Mouse (Mus musculus): Measurements from ENCODE around the gene Cnnm1.

Cnnm1 gene

GRCm38 (mm10) chr19:43511621-43512620 lies 71.7 kb downstream of the Cnnm1 start:
- DNase-seq: peak in 1 of 2 experiments; percentile 27

- DNase-seq: no peak
Observed at GRCm38 (mm10) chr19:43513874-43514273, 73.6 kb downstream of the Cnnm1 start.

GRCm38 (mm10) chr19:43515668-43516396 lies 75.6 kb downstream of the Cnnm1 start:
- no peak for DNase-seq

GRCm38 (mm10) chr19:43516397-43517035 lies 76.3 kb downstream of the Cnnm1 start:
- no peak for DNase-seq

GRCm38 (mm10) chr19:43517320-43517719 lies 77.1 kb downstream of the Cnnm1 start:
- DNase-seq: no peak

- DNase-seq: no peak
Observed at GRCm38 (mm10) chr19:43517808-43518207, 77.6 kb downstream of the Cnnm1 start.

GRCm38 (mm10) chr19:43518261-43518660 lies 78.0 kb downstream of the Cnnm1 start:
- DNase-seq: no peak

GRCm38 (mm10) chr19:43519226-43519625 lies 79.0 kb downstream of the Cnnm1 start:
- DNase-seq: no peak

- no peak for DNase-seq
Observed at GRCm38 (mm10) chr19:43520402-43520801, 80.2 kb downstream of the Cnnm1 start.

- no peak for DNase-seq
Observed at GRCm38 (mm10) chr19:43521362-43521761, 81.1 kb downstream of the Cnnm1 start.

- no peak for DNase-seq
Observed at GRCm38 (mm10) chr19:43521996-43522395, 81.8 kb downstream of the Cnnm1 start.

- DNase-seq: peak in 1 of 2 experiments; percentile 48
Observed at GRCm38 (mm10) chr19:43523551-43523950, 83.3 kb downstream of the Cnnm1 start.

GRCm38 (mm10) chr19:43524187-43525103 lies 84.2 kb downstream of the Cnnm1 start, which contains the start of gene Got1:
Gene Got1 (minus strand): TSS chr19:43524605.
- peak; percentile 91 to 96 for DNase-seq

- peak; percentile 38 to 62 for DNase-seq
Observed at GRCm38 (mm10) chr19:43525104-43525482, 84.9 kb downstream of the Cnnm1 start.

- no peak for DNase-seq
Observed at GRCm38 (mm10) chr19:43525566-43525965, 85.3 kb downstream of the Cnnm1 start.

- DNase-seq: no peak
Observed at GRCm38 (mm10) chr19:43526025-43526424, 85.8 kb downstream of the Cnnm1 start.

- peak in 1 of 2 experiments; percentile 45 for DNase-seq
Observed at GRCm38 (mm10) chr19:43527131-43527530, 86.9 kb downstream of the Cnnm1 start.

- DNase-seq: no peak
Observed at GRCm38 (mm10) chr19:43528056-43528587, 87.9 kb downstream of the Cnnm1 start.

GRCm38 (mm10) chr19:43530197-43530770 lies 90.0 kb downstream of the Cnnm1 start:
- peak; percentile 75 to 84 for DNase-seq

GRCm38 (mm10) chr19:43530921-43531320 lies 90.7 kb downstream of the Cnnm1 start:
- DNase-seq: no peak

- no peak for DNase-seq
Observed at GRCm38 (mm10) chr19:43535372-43535771, 95.1 kb downstream of the Cnnm1 start.

Measured in kidney, postnatal 4 days (tissue).